Mouse (Mus musculus) embryonic fibroblast, embryonic 13.5 days (primary cell): ENCODE results near the gene Osbpl6. TPM values are rescaled to one million over a fixed set of nuclear protein-coding genes. Genes with fewer than 3 reads are reported as not detected.
"Not testable (repeated sequence)": the region's sequence is repeated elsewhere in the genome, so short reads cannot be mapped to it uniquely, and the experiment has no call there.

Experiments
- H3K27ac ChIP-seq: 2 replicates; pipeline ENCODE4 v1.5.1; 2012; ENCODE audit warnings: low read length, control low read depth, inconsistent platforms; ENCODE audit not compliant: insufficient read depth
- H3K4me1 ChIP-seq: 2 replicates; pipeline ENCODE4 v1.6.1; 2011; ENCODE audit warnings: low read length; ENCODE audit not compliant: control insufficient read depth, insufficient read depth
- H3K4me3 ChIP-seq: 2 replicates; pipeline ENCODE4 v1.5.1; 2011; ENCODE audit warnings: mild to moderate bottlenecking, control low read depth, low read length; ENCODE audit not compliant: insufficient read depth
- CTCF ChIP-seq: IDR thresholded peaks from 2 replicates; pipeline ENCODE4 v1.5.1; 2011; ENCODE audit warnings: mild to moderate bottlenecking, control low read depth, low read length, moderate library complexity, borderline replicate concordance; ENCODE audit not compliant: insufficient read depth
- POLR2A ChIP-seq: IDR thresholded peaks from 2 replicates; pipeline ENCODE4 v1.6.1; 2011; ENCODE audit warnings: low read depth, mild to moderate bottlenecking, control low read depth, low read length, moderate library complexity
- polyA plus RNA-seq: library from polyadenylated mRNA; stranded (reverse); fragments of >200 nt; gene quantifications from 2 replicates; pipeline ENCODE4 v1.2.4, GENCODE M21; 2011; ENCODE audit warnings: low read depth; ENCODE audit not compliant: missing spikeins, insufficient read length

Gene Osbpl6
- polyA plus RNA-seq, 1 experiment: 6.1 TPM

DNA sequence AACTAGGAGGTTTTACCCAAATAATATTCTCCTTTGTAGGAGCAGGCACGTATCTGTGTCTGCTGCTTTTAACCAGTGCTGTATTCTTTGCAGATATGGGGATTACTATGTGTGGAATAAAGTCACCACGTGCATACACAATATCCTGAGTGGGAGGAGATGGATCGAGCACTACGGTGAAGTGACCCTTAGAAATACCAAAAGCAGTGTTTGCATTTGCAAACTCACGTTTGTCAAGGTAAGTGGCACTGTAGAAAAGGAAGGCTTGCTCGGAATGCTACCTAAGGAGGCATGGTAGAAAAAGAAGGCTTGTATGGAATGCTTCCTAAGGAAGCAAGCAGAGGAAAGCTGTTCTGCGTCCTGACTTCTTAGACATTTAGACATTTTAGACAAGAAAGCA is 183.9 kb downstream of the Osbpl6 start:
- Histone ChIP-seq H3K27ac (no peak overlapping the region), H3K4me3 (no peak overlapping the region), H3K4me1 (no peaks in the 10 kb centered on the region)
- TF ChIP-seq CTCF: no peak
- no peak for TF ChIP-seq POLR2A

DNA sequence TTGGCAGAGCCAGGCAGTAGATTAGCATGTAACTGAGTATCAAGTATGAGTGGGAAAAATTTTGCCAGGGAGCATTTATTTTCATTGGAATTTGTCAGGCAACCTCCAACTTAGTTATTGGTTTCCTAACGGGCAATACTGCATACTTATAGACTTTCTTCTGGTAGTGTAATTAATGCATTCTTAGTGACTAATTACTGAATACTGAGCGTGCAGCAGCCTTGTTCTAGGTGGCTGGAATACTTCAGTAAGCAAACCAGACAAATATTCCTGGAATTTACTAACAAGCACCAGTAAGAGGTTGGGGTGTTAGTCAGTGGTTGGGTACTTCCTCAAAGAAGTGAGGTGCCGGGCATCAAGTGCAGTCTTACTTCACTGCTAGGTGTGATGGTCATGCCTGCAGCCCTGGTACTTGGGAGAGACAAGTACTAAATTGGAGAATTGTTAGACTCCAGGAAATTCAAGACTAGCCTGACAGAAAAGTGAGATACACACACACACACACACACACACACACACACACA is 186.2 kb downstream of the Osbpl6 start:
- Histone ChIP-seq H3K4me3 (no peak overlapping the region), H3K27ac (no peak overlapping the region), H3K4me1 (no peaks in the 10 kb centered on the region)
- no peak for TF ChIP-seq CTCF
- no peak for TF ChIP-seq POLR2A

DNA sequence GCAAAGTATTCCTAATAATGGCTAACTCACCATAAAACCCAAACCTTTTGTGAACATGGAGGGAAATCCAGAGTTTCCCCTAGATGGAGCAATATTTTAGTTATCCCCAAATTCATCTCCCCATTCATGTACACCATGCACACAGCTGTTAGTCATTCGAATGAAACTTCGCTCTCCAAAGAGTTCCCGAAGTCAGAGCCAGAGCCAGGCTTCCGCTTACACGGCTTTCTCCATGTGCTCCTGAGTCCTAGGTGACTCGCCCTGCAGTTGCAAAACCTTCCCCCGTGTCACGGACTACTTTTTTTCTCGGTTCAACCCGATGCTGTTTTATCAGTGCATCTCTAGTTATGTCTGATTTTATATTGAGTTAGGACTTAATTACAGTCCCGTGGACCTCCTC is 191.2 kb downstream of the Osbpl6 start:
- no peak overlapping the region for H3K4me3 ChIP-seq
- H3K4me1 ChIP-seq: no peaks in the 10 kb centered on the region; the same call in 1 of the 2 replicates
- no peak overlapping the region for H3K27ac ChIP-seq
- TF ChIP-seq CTCF (no peak), POLR2A (no peak)

DNA sequence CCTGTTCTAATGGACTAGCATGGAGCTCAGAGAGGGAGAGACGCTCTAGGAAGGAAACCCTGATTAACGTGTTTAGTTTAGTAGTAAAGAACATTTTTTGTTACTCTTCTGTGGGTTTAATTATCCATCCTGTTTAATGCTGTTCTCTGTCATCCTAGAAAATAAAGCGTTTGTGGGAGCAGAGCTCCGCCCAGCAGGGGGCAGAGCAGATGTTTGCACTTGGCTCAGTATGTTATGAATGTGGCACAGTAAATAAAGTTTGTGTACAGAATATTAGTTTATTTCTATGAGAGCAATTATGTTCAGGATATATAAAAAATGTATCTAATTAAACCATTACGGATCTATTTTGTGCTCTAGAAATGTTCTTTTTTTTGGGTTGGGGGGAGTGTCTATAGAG is 192.9 kb downstream of the Osbpl6 start:
- no peaks in the 10 kb centered on the region; the same call in 1 of the 2 replicates for H3K4me1 ChIP-seq

DNA sequence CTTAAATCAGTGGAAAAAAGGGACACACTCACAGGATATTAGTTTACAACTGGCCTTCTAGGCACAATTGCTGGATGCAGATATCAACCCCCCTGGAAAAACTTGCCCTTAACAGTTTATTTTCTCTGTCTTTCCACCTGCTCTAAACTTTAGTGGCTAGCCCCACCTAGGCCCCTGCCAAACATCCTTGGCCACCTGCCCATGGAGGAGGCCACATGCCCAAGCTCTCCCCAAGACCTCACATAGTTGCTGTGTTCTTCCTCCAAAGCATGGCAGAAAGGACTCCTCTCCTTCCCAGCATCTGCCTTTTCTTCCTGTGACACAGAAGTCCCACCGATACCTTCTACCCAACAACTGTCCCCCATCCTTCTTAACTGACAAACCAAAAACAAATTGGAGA is 195.9 kb downstream of the Osbpl6 start:
- Histone ChIP-seq H3K4me3 (no peak overlapping the region), H3K27ac (no peak overlapping the region), H3K4me1 (no peaks in the 10 kb centered on the region; the same call in 1 of the 2 replicates)
- TF ChIP-seq POLR2A: no peak

More for the DNA sequence above, 192.9 kb downstream of the Osbpl6 start:
- TF ChIP-seq CTCF (no peak), POLR2A (no peak)
- no peak overlapping the region for H3K27ac ChIP-seq
- H3K4me3 ChIP-seq: no peak overlapping the region

DNA sequence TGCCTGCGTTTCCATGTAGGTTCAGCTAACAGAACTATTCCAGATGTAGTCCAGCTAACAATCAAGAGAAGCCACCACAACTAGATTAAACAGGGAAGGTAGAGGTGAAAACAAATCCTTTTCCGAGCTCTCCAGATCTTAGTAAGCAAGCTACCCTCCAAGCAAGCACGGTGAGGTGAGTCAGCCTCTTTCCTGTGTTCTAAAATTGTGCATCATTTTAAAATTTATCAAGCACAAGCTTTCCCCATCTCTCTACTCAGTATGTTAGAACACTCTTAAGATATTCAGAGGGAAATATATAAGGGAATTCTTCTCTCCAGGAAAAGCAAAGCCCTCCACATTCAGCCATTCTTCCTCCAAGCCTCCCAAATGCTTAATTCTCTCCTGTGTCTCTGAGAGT is 200.4 kb downstream of the Osbpl6 start:
- H3K4me3 ChIP-seq: no peak overlapping the region
- H3K4me1 ChIP-seq: no peaks in the 10 kb centered on the region
- TF ChIP-seq CTCF (no peak), POLR2A (no peak)
- H3K27ac ChIP-seq: no peak overlapping the region

DNA sequence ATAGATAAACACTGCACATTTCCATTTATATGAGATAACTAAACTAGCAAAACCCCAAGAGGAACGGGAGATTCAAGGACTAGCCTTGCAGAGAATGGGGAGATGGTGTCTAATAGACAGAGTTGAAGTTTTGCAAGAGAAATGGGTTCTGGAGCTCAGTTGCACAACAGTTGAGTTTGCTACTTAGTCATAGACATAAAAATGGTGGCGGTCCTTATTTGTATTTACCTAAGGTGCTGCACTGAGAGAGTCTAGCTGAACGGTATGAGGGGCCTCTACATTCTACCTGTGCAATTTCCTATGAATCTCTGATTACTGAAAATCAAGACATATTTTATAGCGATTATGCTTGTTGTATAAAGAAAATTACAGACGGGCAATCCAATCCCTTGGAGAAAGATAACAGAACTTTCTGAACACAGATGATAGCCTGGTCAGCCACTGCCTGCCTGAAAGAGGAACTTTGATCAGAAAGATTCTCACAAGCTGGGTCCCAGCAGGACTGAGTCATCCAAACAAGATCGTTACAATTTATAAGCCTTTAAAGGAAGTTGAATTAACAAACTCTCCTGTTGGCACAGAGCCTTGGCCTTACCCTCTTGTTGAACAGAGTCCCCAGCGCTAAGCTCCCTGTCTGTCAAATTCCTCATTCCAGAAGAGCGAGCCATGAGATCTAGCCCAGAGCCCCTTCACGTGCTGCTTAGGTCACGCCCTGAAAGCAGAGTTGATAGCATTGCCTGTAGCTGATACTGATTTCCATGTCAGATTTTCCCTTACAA is 204.2 kb downstream of the Osbpl6 start:
- TF ChIP-seq POLR2A (no peak), CTCF (no peak)

DNA sequence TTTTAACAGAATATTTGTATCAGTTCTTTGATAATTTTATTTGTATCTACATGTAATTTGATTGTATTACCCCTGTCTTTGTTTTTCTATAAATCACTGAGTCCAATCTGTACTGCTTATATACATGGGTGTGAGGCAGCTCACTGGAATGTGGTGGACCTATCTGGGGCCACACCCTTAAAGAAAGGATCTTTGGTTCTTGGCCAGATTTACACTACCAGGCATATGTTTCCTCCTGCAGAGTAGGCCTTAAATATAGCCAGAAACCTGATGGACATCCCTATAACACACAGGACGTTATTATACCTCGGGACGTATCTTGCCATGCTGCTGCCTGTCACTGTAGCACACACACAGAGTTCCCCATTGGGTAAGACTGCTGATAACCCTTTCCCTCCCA is 205.7 kb downstream of the Osbpl6 start:
- TF ChIP-seq POLR2A: no peak
- TF ChIP-seq CTCF: no peak
- Histone ChIP-seq H3K27ac (no peak overlapping the region), H3K4me3 (no peak overlapping the region), H3K4me1 (no peaks in the 10 kb centered on the region)

More for the DNA sequence above, 204.2 kb downstream of the Osbpl6 start:
- Histone ChIP-seq H3K4me3 (no peak overlapping the region), H3K27ac (no peak overlapping the region), H3K4me1 (no peaks in the 10 kb centered on the region)

DNA sequence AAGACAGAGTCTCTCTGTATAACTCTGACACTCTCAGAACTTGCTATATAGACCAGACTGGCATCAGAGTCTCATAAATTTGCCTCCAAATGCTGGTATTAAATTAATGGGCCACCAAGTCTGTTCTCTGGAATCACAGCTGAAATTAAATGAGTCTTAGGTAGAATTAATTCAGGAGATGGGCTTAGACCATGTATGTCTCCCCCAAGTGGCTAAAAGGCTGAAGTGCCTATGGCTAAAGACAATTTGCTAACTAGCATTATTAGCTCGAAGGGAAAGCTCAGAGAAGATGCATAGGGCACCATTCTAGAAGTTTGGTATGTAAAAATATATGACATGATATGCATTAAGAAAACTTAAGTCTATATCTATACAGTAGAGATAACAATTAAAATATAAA is 211.8 kb downstream of the Osbpl6 start:
- H3K27ac ChIP-seq: no peak overlapping the region
- TF ChIP-seq CTCF: no peak
- TF ChIP-seq POLR2A: no peak
- H3K4me3 ChIP-seq: no peak overlapping the region
- H3K4me1 ChIP-seq: no peaks in the 10 kb centered on the region

DNA sequence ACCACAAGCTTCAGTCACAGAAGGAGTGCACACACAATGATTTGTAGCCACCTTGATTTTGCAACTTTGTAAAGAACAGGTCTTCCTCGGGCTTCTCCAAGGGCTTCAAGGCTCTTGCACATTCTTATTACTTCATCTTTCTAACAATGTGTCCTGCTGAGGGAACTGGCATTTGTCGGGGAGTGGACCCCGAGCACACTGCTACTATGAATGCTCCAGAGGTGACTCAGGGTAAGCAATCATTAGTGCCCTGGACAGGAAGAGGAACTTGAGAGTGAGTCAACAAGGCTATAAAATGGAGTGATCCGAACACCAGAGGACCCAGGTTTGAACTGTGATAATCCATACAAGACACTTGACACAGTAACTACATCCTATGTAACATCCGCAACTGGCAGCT is 213.9 kb downstream of the Osbpl6 start:
- no peak overlapping the region for H3K4me3 ChIP-seq
- no peak for TF ChIP-seq POLR2A
- no peaks in the 10 kb centered on the region for H3K4me1 ChIP-seq
- H3K27ac ChIP-seq: no peak overlapping the region

DNA sequence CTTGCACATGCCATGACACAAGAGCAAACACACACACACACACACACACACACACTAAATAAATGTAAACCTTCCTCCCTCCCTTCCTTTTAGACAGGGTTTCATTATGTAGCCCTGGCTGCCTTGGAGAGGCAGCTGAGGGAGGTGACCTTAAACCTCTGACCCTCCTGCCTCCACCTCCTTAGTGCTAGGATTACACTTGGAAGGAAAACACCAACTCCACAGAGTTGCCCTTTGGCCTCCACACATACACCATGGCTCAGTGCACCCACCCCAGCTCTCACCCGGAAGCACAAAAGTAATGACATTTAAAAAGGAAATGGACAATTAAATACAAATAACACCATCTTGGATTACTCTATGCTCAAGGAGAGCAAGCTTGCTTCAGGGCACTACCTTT is 215.4 kb downstream of the Osbpl6 start:
- no peak for TF ChIP-seq POLR2A
- TF ChIP-seq CTCF: no peak
- Histone ChIP-seq H3K4me1 (no peaks in the 10 kb centered on the region), H3K4me3 (no peak overlapping the region), H3K27ac (no peak overlapping the region)

DNA sequence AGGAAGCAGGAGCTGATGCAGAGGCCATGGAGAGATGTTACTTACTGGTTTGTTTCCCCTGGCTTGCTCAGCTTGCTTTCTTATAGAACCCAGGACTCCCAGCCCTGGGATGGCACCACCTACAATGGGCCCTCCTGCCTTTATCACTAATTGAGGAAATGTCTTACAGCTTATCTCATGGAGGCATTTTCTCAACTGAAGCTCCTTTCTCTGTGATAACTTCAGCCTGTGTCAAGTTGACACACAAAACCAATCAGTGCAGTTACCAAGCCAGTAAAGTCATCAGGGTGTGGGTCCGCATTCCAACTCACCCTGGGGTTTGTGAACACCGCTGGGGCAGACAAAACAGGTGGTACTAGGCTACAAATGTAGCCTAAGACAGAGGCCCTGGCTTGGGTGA is 216.0 kb downstream of the Osbpl6 start:
- H3K27ac ChIP-seq, H3K4me3 ChIP-seq, H3K4me1 ChIP-seq: not testable (repeated sequence)
